Mouse (Mus musculus): ENCODE data around the gene Ophn1.

DNA sequence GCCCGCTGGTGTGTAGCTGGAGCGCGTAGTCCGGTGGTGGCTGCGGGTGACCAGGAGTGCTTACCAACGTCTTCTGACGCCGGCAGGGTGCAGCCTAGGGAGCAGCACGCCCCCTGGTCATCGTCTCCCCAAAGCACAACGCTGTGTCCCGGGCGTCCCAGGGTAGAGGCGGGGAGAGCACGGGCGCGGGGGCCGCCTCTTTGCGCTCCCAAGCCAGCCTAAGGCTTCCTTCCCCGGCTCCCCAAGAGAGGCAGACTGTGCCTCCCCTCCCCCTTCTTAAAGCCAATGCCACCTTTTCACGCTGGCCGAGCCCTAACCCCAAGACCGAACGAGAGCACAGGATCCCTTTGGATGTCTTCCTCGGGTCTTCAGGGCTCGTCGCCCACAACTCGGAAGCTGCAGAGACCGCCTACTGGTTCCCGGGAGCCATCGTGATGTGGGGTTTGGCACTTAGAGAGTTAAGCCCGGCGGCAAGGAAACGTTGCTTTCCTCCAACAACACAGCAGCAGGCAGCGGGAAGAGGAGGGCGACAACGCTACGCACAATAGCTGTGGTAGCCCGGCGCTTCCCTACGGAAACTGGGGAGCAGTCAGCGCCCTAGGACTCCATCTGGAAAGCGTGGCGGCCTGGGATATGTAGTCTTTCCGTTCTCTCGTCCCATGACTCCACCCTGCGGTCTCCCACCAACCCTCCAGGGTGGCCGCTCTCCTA is at the start of gene Ophn1:
- no peak for TF ChIP-seq CTCF (IDR thresholded peaks at IDR 0.05; ENCODE audit: low read depth, low read length)
- no peak for TF ChIP-seq EP300 (IDR thresholded peaks at IDR 0.05; ENCODE audit: insufficient read depth, low read depth, low read length)
- no peak for TF ChIP-seq POLR2A (IDR thresholded peaks at IDR 0.05; ENCODE audit: insufficient read depth, low read length)

Data from ES-Bruce4 (cell line).